Mouse (Mus musculus): ENCODE measurements around the gene Dda1. TPM values are rescaled to one million over a fixed set of nuclear protein-coding genes. Genes with fewer than 3 reads are reported as not detected.
"Not testable (repeated sequence)": the region's sequence is repeated elsewhere in the genome, so short reads cannot be mapped to it uniquely, and the experiment has no call there.

The Dda1 gene
- polyA plus RNA-seq (2015; fragmentation: Nextera tagmentation; extraction: Ambion mirVana) = 212 and 214 TPM in 2 replicates

GRCm38 (mm10) chr8:71468916-71469315 lies at the start of gene Dda1:
Gene Dda1 (plus strand): TSS chr8:71469199.
- Histone ChIP-seq H3K27me3 (no peaks in the 10 kb centered on the region), H3K9me3 (no peaks in the 10 kb centered on the region), H3K4me1 (replicated peaks) (peaks cover 34% of the 10 kb centered on the region), H3K4me3 (peak within 1 kb of the TSS; percentile 75), H3K9ac (peak within 1 kb of the TSS; percentile 83), H3K27ac (peak within 1 kb of the TSS; percentile 92), H3K4me2 (peak within 1 kb of the TSS; percentile 75), H3K36me3 (peaks cover 35% of the 10 kb centered on the region)
- peak; percentile 90 for ATAC-seq (ENCODE audit: low FRiP score)
- under 1% methylated on average over 37 of the region's 52 CpGs for WGBS

GRCm38 (mm10) chr8:71422121-71422520 lies 46.9 kb upstream of the Dda1 start:
- Histone ChIP-seq H3K9me3 (no peaks in the 10 kb centered on the region), H3K4me2 (no peak overlapping the region), H3K4me1 (replicated peaks) (no peaks in the 10 kb centered on the region), H3K36me3 (no peaks in the 10 kb centered on the region), H3K4me3 (no peak overlapping the region), H3K27me3 (no peaks in the 10 kb centered on the region), H3K9ac (no peak overlapping the region), H3K27ac (no peak overlapping the region)
- ATAC-seq (ENCODE audit: low FRiP score) = no peak

GRCm38 (mm10) chr8:71432935-71433334 lies 36.1 kb upstream of the Dda1 start:
- H3K4me2 ChIP-seq; H3K27me3 ChIP-seq; H3K9ac ChIP-seq; ATAC-seq (ENCODE audit: low FRiP score); H3K36me3 ChIP-seq; H3K9me3 ChIP-seq; H3K27ac ChIP-seq; H3K4me3 ChIP-seq; H3K4me1 ChIP-seq (replicated peaks): not testable (repeated sequence)
- 85% methylated on average over 1 of the region's 1 CpGs for WGBS

GRCm38 (mm10) chr8:71437041-71437440 lies 32.0 kb upstream of the Dda1 start:
- 50% methylated on average over 3 of the region's 3 CpGs for WGBS
- H3K9ac ChIP-seq = no peak overlapping the region
- no peak overlapping the region for H3K4me2 ChIP-seq
- H3K4me1 ChIP-seq (replicated peaks) = no peaks in the 10 kb centered on the region
- no peak overlapping the region for H3K4me3 ChIP-seq
- no peaks in the 10 kb centered on the region for H3K36me3 ChIP-seq
- peaks cover 9% of the 10 kb centered on the region for H3K27me3 ChIP-seq
- no peaks in the 10 kb centered on the region for H3K9me3 ChIP-seq
- no peak for ATAC-seq (ENCODE audit: low FRiP score)
- no peak overlapping the region for H3K27ac ChIP-seq

- Histone ChIP-seq H3K27me3 (peaks cover 13% of the 10 kb centered on the region), H3K4me1 (replicated peaks) (no peaks in the 10 kb centered on the region), H3K27ac (no peak overlapping the region), H3K4me2 (no peak overlapping the region), H3K4me3 (no peak overlapping the region), H3K36me3 (no peaks in the 10 kb centered on the region), H3K9me3 (no peaks in the 10 kb centered on the region), H3K9ac (no peak overlapping the region)
- under 1% methylated on average over 7 of the region's 7 CpGs for WGBS
- ATAC-seq (ENCODE audit: low FRiP score) = no peak
These were observed 27.6 kb upstream of the Dda1 start for GRCm38 (mm10) chr8:71441404-71441803.

DNA sequence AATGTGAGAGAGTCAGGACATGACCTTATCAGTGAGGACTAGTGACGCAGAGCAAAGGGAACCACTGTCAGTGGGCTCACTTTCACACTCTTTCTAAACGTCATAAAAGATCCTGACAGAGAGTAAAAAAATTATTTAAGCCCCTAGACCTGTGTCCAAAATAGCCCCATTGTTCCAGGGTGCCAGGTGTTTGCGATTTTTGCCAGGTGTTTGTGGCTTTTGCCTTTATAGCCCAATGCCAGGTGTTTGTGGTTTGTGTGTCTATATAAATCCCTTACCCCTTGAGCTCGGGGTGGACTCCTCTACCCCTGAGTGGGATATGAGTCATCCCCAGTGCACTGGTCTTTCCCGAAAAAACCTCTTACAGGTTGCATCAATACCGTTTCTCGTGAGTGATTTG lies 23.9 kb upstream of the Dda1 start:
- WGBS = 87% methylated on average over 7 of the region's 7 CpGs

DNA sequence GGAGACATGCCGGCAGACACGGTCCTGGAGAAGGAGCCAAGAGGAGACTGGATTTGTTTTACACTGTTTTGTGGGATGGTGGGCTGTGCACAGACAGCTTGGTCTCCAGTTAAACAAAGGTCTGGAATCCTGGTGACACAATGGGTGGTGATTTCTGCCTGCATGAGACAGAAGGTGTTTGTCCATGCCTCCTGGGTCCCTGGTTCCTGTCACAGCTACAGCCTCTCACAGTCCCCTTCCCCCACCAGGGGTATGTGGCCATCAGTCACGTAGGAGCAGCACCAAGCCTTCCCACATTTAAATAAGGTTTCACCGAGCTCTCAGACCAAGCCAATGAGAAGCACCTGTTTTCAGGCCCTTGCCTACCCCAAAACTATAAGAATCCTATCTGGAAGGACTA lies 17.7 kb upstream of the Dda1 start:
- H3K9me3 ChIP-seq = no peaks in the 10 kb centered on the region
- no peak overlapping the region for H3K4me3 ChIP-seq
- H3K4me2 ChIP-seq = no peak overlapping the region
- WGBS = 67% methylated on average over 4 of the region's 4 CpGs
- ATAC-seq (ENCODE audit: low FRiP score) = no peak
- no peak overlapping the region for H3K9ac ChIP-seq
- H3K27me3 ChIP-seq = 0 out of 2 replicates have a peak, but pooled peaks cover 3% of the 10 kb centered on the region
- H3K27ac ChIP-seq = no peak overlapping the region
- H3K4me1 ChIP-seq (replicated peaks) = no peaks in the 10 kb centered on the region
- H3K36me3 ChIP-seq = peaks cover 2% of the 10 kb centered on the region

More for the DNA sequence above, 23.9 kb upstream of the Dda1 start:
- no peak for ATAC-seq (ENCODE audit: low FRiP score)
- Histone ChIP-seq H3K4me3 (no peak overlapping the region), H3K27ac (no peak overlapping the region), H3K4me2 (no peak overlapping the region), H3K27me3 (peaks cover 9% of the 10 kb centered on the region), H3K36me3 (no peaks in the 10 kb centered on the region), H3K9me3 (no peaks in the 10 kb centered on the region), H3K9ac (no peak overlapping the region), H3K4me1 (replicated peaks) (no peaks in the 10 kb centered on the region)

DNA sequence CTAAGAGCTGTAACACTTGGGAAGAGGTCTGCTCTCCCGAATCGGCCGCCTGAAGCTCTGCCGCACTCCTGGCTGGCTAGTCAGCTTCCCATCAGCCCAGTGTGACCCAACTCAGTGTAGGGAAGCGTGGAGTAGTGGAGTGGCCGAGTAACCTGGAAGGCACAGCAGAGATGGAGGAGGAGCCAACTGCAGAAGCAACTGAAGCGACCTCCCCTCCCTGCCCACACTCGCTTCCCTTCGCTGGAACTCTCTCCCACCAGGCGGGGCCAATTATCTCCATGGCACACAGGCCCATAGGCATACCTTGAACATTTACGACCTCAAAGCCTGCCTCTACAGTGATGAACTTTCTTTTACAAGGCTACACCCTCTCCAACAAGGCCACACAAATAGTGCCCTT lies 17.2 kb upstream of the Dda1 start:
- 48% methylated on average over 11 of the region's 11 CpGs for WGBS
- ATAC-seq (ENCODE audit: low FRiP score) = no peak
- Histone ChIP-seq H3K4me3 (no peak overlapping the region), H3K36me3 (peaks cover 6% of the 10 kb centered on the region), H3K9ac (no peak overlapping the region), H3K27me3 (0 out of 2 replicates have a peak, but pooled peaks cover 3% of the 10 kb centered on the region), H3K9me3 (no peaks in the 10 kb centered on the region), H3K27ac (no peak overlapping the region), H3K4me2 (no peak overlapping the region), H3K4me1 (replicated peaks) (no peaks in the 10 kb centered on the region)

DNA sequence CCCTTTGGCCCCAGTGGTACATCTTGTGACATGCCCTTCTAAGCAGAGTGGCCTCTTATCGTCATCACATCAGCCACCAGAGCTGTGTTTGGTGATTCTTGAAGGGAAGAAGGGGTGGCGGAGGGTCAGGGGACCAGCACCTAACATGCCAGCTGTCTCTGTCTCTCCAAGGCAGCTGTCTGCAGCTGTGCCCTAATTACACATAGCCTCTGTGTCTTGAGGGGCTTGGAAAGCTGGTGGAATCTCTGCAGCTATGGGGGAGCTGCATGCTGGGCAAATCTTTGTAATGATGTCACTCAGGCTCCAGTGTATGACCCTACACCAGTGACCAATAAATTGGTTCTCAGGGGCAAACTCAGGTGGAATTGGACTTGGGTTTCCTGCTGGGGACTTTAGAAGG lies 16.3 kb upstream of the Dda1 start:
- Histone ChIP-seq H3K9me3 (no peaks in the 10 kb centered on the region), H3K4me1 (replicated peaks) (no peaks in the 10 kb centered on the region), H3K36me3 (peaks cover 15% of the 10 kb centered on the region), H3K9ac (0 out of 2 replicates have a peak overlapping the region, but pooled peaks have one; percentile 24), H3K27ac (no peak overlapping the region), H3K4me3 (no peak overlapping the region), H3K4me2 (no peak overlapping the region), H3K27me3 (no peaks in the 10 kb centered on the region)
- no peak for ATAC-seq (ENCODE audit: low FRiP score)
- 83% methylated on average over 2 of the region's 2 CpGs for WGBS

- H3K4me1 ChIP-seq (replicated peaks) = peaks cover 12% of the 10 kb centered on the region
- no peaks in the 10 kb centered on the region for H3K27me3 ChIP-seq
- H3K36me3 ChIP-seq = peaks cover 35% of the 10 kb centered on the region
- ATAC-seq (ENCODE audit: low FRiP score) = no peak
- H3K9me3 ChIP-seq = no peaks in the 10 kb centered on the region
- no peak overlapping the region for H3K27ac ChIP-seq
- no peak overlapping the region for H3K4me3 ChIP-seq
- H3K4me2 ChIP-seq = no peak overlapping the region
- WGBS = 84% methylated on average over 8 of the region's 8 CpGs
- no peak overlapping the region for H3K9ac ChIP-seq
These were observed 14.3 kb upstream of the Dda1 start for GRCm38 (mm10) chr8:71454668-71455067.

DNA sequence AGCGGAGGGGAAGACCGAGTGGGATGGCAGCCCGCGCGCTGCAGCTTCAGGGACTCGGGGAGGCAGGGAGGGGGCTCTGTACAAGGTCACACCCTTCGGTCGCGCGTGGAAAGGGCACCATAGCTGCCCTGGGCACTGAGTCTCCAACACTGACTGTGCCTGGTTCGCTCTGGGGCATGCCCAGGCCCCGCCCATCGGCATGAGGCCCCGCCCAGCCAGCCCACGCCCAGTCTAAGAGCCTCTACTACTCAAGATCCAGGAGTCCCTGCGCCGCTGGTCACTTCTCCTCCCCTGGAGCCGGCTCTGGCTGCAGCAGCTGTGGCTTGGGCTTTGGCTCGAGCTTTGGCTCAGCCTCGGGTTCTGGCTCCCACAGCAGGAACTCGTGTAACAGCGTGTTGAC lies 12.1 kb upstream of the Dda1 start:
- WGBS = 46% methylated on average over 22 of the region's 22 CpGs
- H3K4me3 ChIP-seq = no peak overlapping the region
- peaks cover 32% of the 10 kb centered on the region for H3K4me1 ChIP-seq (replicated peaks)
- H3K36me3 ChIP-seq = peaks cover 55% of the 10 kb centered on the region
- H3K9me3 ChIP-seq = no peaks in the 10 kb centered on the region
- 0 out of 2 replicates have a peak, but pooled peaks have one; percentile 8 for ATAC-seq (ENCODE audit: low FRiP score)
- no peaks in the 10 kb centered on the region for H3K27me3 ChIP-seq
- H3K9ac ChIP-seq = no peak overlapping the region
- H3K27ac ChIP-seq = no peak overlapping the region
- H3K4me2 ChIP-seq = no peak overlapping the region

- H3K4me2 ChIP-seq = no peak overlapping the region
- no peak overlapping the region for H3K27ac ChIP-seq
- ATAC-seq (ENCODE audit: low FRiP score) = no peak
- whole genome bisulfite sequencing = 86% methylated on average over 20 of the region's 20 CpGs
- peaks cover 55% of the 10 kb centered on the region for H3K36me3 ChIP-seq
- H3K4me1 ChIP-seq (replicated peaks) = peaks cover 41% of the 10 kb centered on the region
- H3K27me3 ChIP-seq = no peaks in the 10 kb centered on the region
- no peaks in the 10 kb centered on the region for H3K9me3 ChIP-seq
- H3K4me3 ChIP-seq = no peak overlapping the region
- H3K9ac ChIP-seq = no peak overlapping the region
These were observed 11.2 kb upstream of the Dda1 start for GRCm38 (mm10) chr8:71457659-71458270.

DNA sequence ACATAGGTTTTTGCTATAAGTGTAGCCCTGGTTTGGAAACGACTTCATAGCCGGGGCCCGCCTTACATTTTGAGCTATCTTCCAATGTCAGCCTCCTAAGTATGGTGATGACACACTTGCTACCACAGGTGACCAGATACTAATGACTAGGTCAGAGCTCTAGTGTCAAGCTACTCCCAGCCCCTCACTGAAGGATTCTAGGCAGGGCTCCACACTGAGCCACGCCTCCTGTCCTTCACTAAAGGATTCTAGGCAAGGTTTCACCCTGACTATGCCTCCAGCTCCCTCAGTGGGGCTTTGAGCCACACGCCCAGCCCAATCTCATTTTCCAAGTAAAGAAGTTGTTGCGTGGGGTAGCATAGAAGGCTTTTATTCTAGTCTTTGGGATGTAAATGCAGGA lies 8.3 kb upstream of the Dda1 start:
- Histone ChIP-seq H3K4me2 (no peak overlapping the region), H3K36me3 (peaks cover 55% of the 10 kb centered on the region), H3K9me3 (no peaks in the 10 kb centered on the region), H3K4me3 (no peak overlapping the region), H3K4me1 (replicated peaks) (peaks cover 57% of the 10 kb centered on the region), H3K9ac (peak overlapping the region; percentile 29; the same call in 1 of the 2 replicates), H3K27me3 (no peaks in the 10 kb centered on the region), H3K27ac (no peak overlapping the region)
- WGBS = 93% methylated on average over 6 of the region's 6 CpGs
- ATAC-seq (ENCODE audit: low FRiP score) = no peak
